Mouse (Mus musculus): ENCODE results near the gene Cox4i1. TPM values are rescaled to one million over a fixed set of nuclear protein-coding genes. Genes with fewer than 3 reads are reported as not detected.

Cox4i1 gene
- polyA plus RNA-seq, 2 experiments: 573 to 701 TPM

GRCm38 (mm10) chr8:120688511-120688910 lies 20.5 kb downstream of the Cox4i1 start:
- Histone ChIP-seq H3K4me2 (ENCODE audit: low read depth) (no peak overlapping the region), H3K4me3 (ENCODE audit: insufficient read depth in 1 of 2, low read depth in 2 of 2, low read length in 2 of 2) (no peak overlapping the region), H3K27ac (no peak overlapping the region), H3K4me1 (replicated peaks; ENCODE audit: control insufficient read depth in 2 of 2, insufficient read depth in 2 of 2, low read length in 1 of 2) (peaks cover 0 to 4% of the 10 kb centered on the region in 2 experiments; a peak in 1 of 4 replicates), H3K9ac (replicated peaks) (no peak overlapping the region), H3K9me3 (ENCODE audit: control insufficient read depth, low read length) (no peaks in the 10 kb centered on the region), H3K27me3 (ENCODE audit: control insufficient read depth, insufficient read depth, low read length) (no peaks in the 10 kb centered on the region), H3K36me3 (replicated peaks; ENCODE audit: control insufficient read depth, insufficient read depth, low read depth) (no peaks in the 10 kb centered on the region)
- TF ChIP-seq CTCF (IDR thresholded peaks at IDR 0.05; ENCODE audit: low read depth) (no peak), EP300 (IDR thresholded peaks at IDR 0.05; ENCODE audit: low read depth) (no peak)
- ATAC-seq (ENCODE audit: insufficient read depth) (no peak), DNase-seq (ENCODE audit: low read depth in 3 of 3, low spot score in 3 of 3) (no peak)
- 63% methylated on average over 7 of the region's 7 CpGs for WGBS (ENCODE audit: insufficient replicate concordance)

DNA sequence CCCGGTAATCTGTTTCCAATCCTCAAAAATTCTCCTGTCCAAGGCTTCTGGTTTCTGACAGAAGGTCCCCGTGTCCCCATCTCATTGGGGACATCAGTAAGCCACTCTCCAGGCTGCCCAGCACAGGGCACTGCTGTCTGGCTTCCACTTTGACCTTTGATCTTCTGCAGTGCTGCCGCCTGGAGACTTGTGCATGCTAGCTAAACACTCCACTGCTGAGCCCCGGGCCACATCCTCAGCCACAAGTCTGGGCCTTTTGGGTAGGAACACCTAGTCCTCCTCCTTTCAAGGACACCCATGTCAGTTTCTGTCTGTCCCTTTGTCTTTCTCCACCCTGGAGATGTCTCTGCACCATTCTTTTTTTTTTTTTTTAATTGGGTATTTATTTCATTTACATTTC lies 24.9 kb downstream of the Cox4i1 start:
- DNase-seq (ENCODE audit: low read depth in 3 of 3, low spot score in 3 of 3): no peak
- TF ChIP-seq EP300 (IDR thresholded peaks at IDR 0.05; ENCODE audit: low read depth): no peak
- no peak for TF ChIP-seq CTCF (IDR thresholded peaks at IDR 0.05; ENCODE audit: low read depth)
- WGBS (ENCODE audit: insufficient replicate concordance): 73% methylated on average over 4 of the region's 4 CpGs
- Histone ChIP-seq H3K27me3 (ENCODE audit: control insufficient read depth, insufficient read depth, low read length) (no peaks in the 10 kb centered on the region), H3K4me2 (ENCODE audit: low read depth) (no peak overlapping the region), H3K9ac (replicated peaks) (no peak overlapping the region), H3K27ac (no peak overlapping the region), H3K4me1 (replicated peaks; ENCODE audit: control insufficient read depth in 2 of 2, insufficient read depth in 2 of 2, low read length in 1 of 2) (peaks cover 0 to 18% of the 10 kb centered on the region in 2 experiments; a peak in 1 of 4 replicates), H3K9me3 (ENCODE audit: control insufficient read depth, low read length) (no peaks in the 10 kb centered on the region), H3K36me3 (replicated peaks; ENCODE audit: control insufficient read depth, insufficient read depth, low read depth) (no peaks in the 10 kb centered on the region), H3K4me3 (ENCODE audit: insufficient read depth in 1 of 2, low read depth in 2 of 2, low read length in 2 of 2) (no peak overlapping the region)
- no peak for ATAC-seq (ENCODE audit: insufficient read depth)

- peak in 2 of 3 experiments; percentile 39 to 46 for DNase-seq (ENCODE audit: low read depth in 3 of 3, low spot score in 3 of 3)
These were observed 26.0 kb downstream of the Cox4i1 start for GRCm38 (mm10) chr8:120693861-120694493.

GRCm38 (mm10) chr8:120696401-120697153 lies 28.6 kb downstream of the Cox4i1 start:
- no peak for TF ChIP-seq EP300 (IDR thresholded peaks at IDR 0.05; ENCODE audit: low read depth)
- no peak for TF ChIP-seq CTCF (IDR thresholded peaks at IDR 0.05; ENCODE audit: low read depth)
- WGBS (ENCODE audit: insufficient replicate concordance): 59% methylated on average over 13 of the region's 13 CpGs
- Histone ChIP-seq H3K9me3 (ENCODE audit: control insufficient read depth, low read length) (no peaks in the 10 kb centered on the region), H3K27me3 (ENCODE audit: control insufficient read depth, insufficient read depth, low read length) (no peaks in the 10 kb centered on the region), H3K36me3 (replicated peaks; ENCODE audit: control insufficient read depth, insufficient read depth, low read depth) (no peaks in the 10 kb centered on the region), H3K27ac (no peak overlapping the region), H3K4me3 (ENCODE audit: insufficient read depth in 1 of 2, low read depth in 2 of 2, low read length in 2 of 2) (no peak overlapping the region), H3K4me1 (replicated peaks; ENCODE audit: control insufficient read depth in 2 of 2, insufficient read depth in 2 of 2, low read length in 1 of 2) (peaks cover 0 to 23% of the 10 kb centered on the region in 2 experiments; a peak in 1 of 4 replicates), H3K4me2 (ENCODE audit: low read depth) (no peak overlapping the region), H3K9ac (replicated peaks) (no peak overlapping the region)
- DNase-seq (ENCODE audit: low read depth in 3 of 3, low spot score in 3 of 3) (no peak), ATAC-seq (ENCODE audit: insufficient read depth) (no peak)

More at GRCm38 (mm10) chr8:120693861-120694493, 26.0 kb downstream of the Cox4i1 start:
- no peak for ATAC-seq (ENCODE audit: insufficient read depth)
- H3K9ac ChIP-seq (replicated peaks): no peak overlapping the region
- no peaks in the 10 kb centered on the region for H3K36me3 ChIP-seq (replicated peaks; ENCODE audit: control insufficient read depth, insufficient read depth, low read depth)
- no peaks in the 10 kb centered on the region for H3K9me3 ChIP-seq (ENCODE audit: control insufficient read depth, low read length)
- H3K4me2 ChIP-seq (ENCODE audit: low read depth): no peak overlapping the region
- peaks cover 0 to 18% of the 10 kb centered on the region in 2 experiments; a peak in 1 of 4 replicates for H3K4me1 ChIP-seq (replicated peaks; ENCODE audit: control insufficient read depth in 2 of 2, insufficient read depth in 2 of 2, low read length in 1 of 2)
- no peak overlapping the region for H3K4me3 ChIP-seq (ENCODE audit: insufficient read depth in 1 of 2, low read depth in 2 of 2, low read length in 2 of 2)
- H3K27me3 ChIP-seq (ENCODE audit: control insufficient read depth, insufficient read depth, low read length): no peaks in the 10 kb centered on the region
- H3K27ac ChIP-seq: no peak overlapping the region
- WGBS (ENCODE audit: insufficient replicate concordance): 45% methylated on average over 22 of the region's 22 CpGs
- TF ChIP-seq EP300 (IDR thresholded peaks at IDR 0.05; ENCODE audit: low read depth) (no peak), CTCF (IDR thresholded peaks at IDR 0.05; ENCODE audit: low read depth) (no peak)
